Mouse (Mus musculus) forebrain, embryonic 10.5 days (tissue): Measurements from ENCODE around the gene Sh3gl2. TPM values are rescaled to one million over a fixed set of nuclear protein-coding genes. Genes with fewer than 3 reads are reported as not detected.

Experiments used
- DNase-seq: peaks from one replicate; pipeline ENCODE4 v3.0.0-alpha.2; 2017; ENCODE audit warnings: low spot score; ENCODE audit errors: extremely low spot score
- H3K27ac ChIP-seq: fragments of 300-500 bp; sonication (generic); 2 replicates; pipeline ENCODE4 v1.5.1; 2016; ENCODE audit warnings: mild to moderate bottlenecking
- H3K27me3 ChIP-seq: fragments of 300-500 bp; sonication (generic); 2 replicates; pipeline ENCODE4 v1.6.1; 2016; ENCODE audit warnings: mild to moderate bottlenecking; ENCODE audit not compliant: poor library complexity, severe bottlenecking
- H3K36me3 ChIP-seq: fragments of 300-500 bp; sonication (generic); replicated peaks from 2 replicates; pipeline ENCODE4 v1.6.1; 2016; ENCODE audit warnings: mild to moderate bottlenecking, moderate library complexity
- H3K4me1 ChIP-seq: fragments of 300-500 bp; sonication (generic); 2 replicates; pipeline ENCODE4 v1.6.1; 2016
- H3K4me3 ChIP-seq: fragments of 300-500 bp; sonication (generic); 2 replicates; pipeline ENCODE4 v1.5.1; 2016; ENCODE audit warnings: mild to moderate bottlenecking, moderate library complexity
- H3K9me3 ChIP-seq: fragments of 300-500 bp; sonication (generic); 2 replicates; pipeline ENCODE4 v1.6.1; 2016; ENCODE audit warnings: mild to moderate bottlenecking, moderate library complexity
- WGBS: fragments of 180-500 bp; shearing (Covaris S2); methylation state at CpG from one replicate; pipeline ENCODE4 v1.1.7; 2016; 5-methylcytosine and 5-hydroxymethylcytosine counted together
- polyA plus RNA-seq: library from polyadenylated mRNA; unstranded; fragments of >200 nt; fragmentation: Nextera tagmentation; extraction: Ambion mirVana; gene quantifications from 2 replicates; pipeline ENCODE4 v1.2.1, GENCODE M21; 2016

The Sh3gl2 gene
- polyA plus RNA-seq, 1 experiment from 2014 or later: 2.0 TPM

- Histone ChIP-seq H3K27me3 (peaks cover 69% of the 10 kb centered on the region), H3K4me3 (no peak overlapping the region), H3K36me3 (no peaks in the 10 kb centered on the region), H3K9me3 (no peaks in the 10 kb centered on the region), H3K4me1 (peaks cover 14% of the 10 kb centered on the region), H3K27ac (no peak overlapping the region)
- 61% methylated on average over 3 of the region's 3 CpGs for WGBS
- DNase-seq: no peak
Observed at GRCm38 (mm10) chr4:85206675-85207400, 1.9 kb downstream of the Sh3gl2 start.

- WGBS: 92% methylated on average over 9 of the region's 9 CpGs
- H3K4me1 ChIP-seq: peaks cover 14% of the 10 kb centered on the region
- no peaks in the 10 kb centered on the region for H3K36me3 ChIP-seq
- no peak for DNase-seq
- no peak overlapping the region for H3K27ac ChIP-seq
- no peaks in the 10 kb centered on the region for H3K9me3 ChIP-seq
- H3K27me3 ChIP-seq: peaks cover 62% of the 10 kb centered on the region
- H3K4me3 ChIP-seq: no peak overlapping the region
Observed at GRCm38 (mm10) chr4:85207515-85207914, 2.6 kb downstream of the Sh3gl2 start.

GRCm38 (mm10) chr4:85208531-85208930 is 3.6 kb downstream of the Sh3gl2 start:
- WGBS: 63% methylated on average over 1 of the region's 1 CpGs
- Histone ChIP-seq H3K27ac (no peak overlapping the region), H3K27me3 (peaks cover 52% of the 10 kb centered on the region), H3K36me3 (no peaks in the 10 kb centered on the region), H3K4me1 (peaks cover 14% of the 10 kb centered on the region), H3K9me3 (no peaks in the 10 kb centered on the region), H3K4me3 (no peak overlapping the region)
- no peak for DNase-seq

GRCm38 (mm10) chr4:85210953-85211352 is 6.0 kb downstream of the Sh3gl2 start:
- peaks cover 5% of the 10 kb centered on the region for H3K4me1 ChIP-seq

GRCm38 (mm10) chr4:85217003-85217402 is 12.1 kb downstream of the Sh3gl2 start:
- Histone ChIP-seq H3K4me3 (no peak overlapping the region), H3K9me3 (no peaks in the 10 kb centered on the region), H3K36me3 (no peaks in the 10 kb centered on the region), H3K27ac (no peak overlapping the region), H3K27me3 (no peaks in the 10 kb centered on the region), H3K4me1 (0 out of 2 replicates have a peak, but pooled peaks cover 7% of the 10 kb centered on the region)
- DNase-seq: no peak
- WGBS: 82% methylated on average over 4 of the region's 4 CpGs

More at GRCm38 (mm10) chr4:85210953-85211352, 6.0 kb downstream of the Sh3gl2 start:
- no peak for DNase-seq
- H3K4me3 ChIP-seq: no peak overlapping the region
- 91% methylated on average over 3 of the region's 3 CpGs for WGBS
- no peaks in the 10 kb centered on the region for H3K36me3 ChIP-seq
- no peak overlapping the region for H3K27ac ChIP-seq
- H3K27me3 ChIP-seq: peaks cover 28% of the 10 kb centered on the region
- H3K9me3 ChIP-seq: no peaks in the 10 kb centered on the region

GRCm38 (mm10) chr4:85222716-85223115 is 17.8 kb downstream of the Sh3gl2 start:
- no peak overlapping the region for H3K4me3 ChIP-seq
- H3K36me3 ChIP-seq: no peaks in the 10 kb centered on the region
- H3K27me3 ChIP-seq: no peaks in the 10 kb centered on the region
- no peaks in the 10 kb centered on the region for H3K9me3 ChIP-seq
- no peak overlapping the region for H3K27ac ChIP-seq
- no peaks in the 10 kb centered on the region for H3K4me1 ChIP-seq
- 71% methylated on average over 5 of the region's 5 CpGs for WGBS
- no peak for DNase-seq

GRCm38 (mm10) chr4:85226731-85227130 is 21.8 kb downstream of the Sh3gl2 start:
- Histone ChIP-seq H3K4me3 (no peak overlapping the region), H3K27ac (no peak overlapping the region), H3K36me3 (no peaks in the 10 kb centered on the region), H3K27me3 (no peaks in the 10 kb centered on the region), H3K9me3 (no peaks in the 10 kb centered on the region), H3K4me1 (no peaks in the 10 kb centered on the region)
- DNase-seq: no peak
- WGBS: 87% methylated on average over 5 of the region's 5 CpGs

- DNase-seq: no peak
- H3K4me1 ChIP-seq: peaks cover 6% of the 10 kb centered on the region; the same call in 1 of the 2 replicates
- H3K27ac ChIP-seq: no peak overlapping the region
- 89% methylated on average over 9 of the region's 9 CpGs for WGBS
- no peak overlapping the region for H3K4me3 ChIP-seq
- no peaks in the 10 kb centered on the region for H3K27me3 ChIP-seq
- H3K36me3 ChIP-seq: no peaks in the 10 kb centered on the region
- H3K9me3 ChIP-seq: no peaks in the 10 kb centered on the region
Observed at GRCm38 (mm10) chr4:85227664-85228588, 23.0 kb downstream of the Sh3gl2 start.

GRCm38 (mm10) chr4:85228589-85228948 is 23.6 kb downstream of the Sh3gl2 start:
- Histone ChIP-seq H3K9me3 (no peaks in the 10 kb centered on the region), H3K27me3 (no peaks in the 10 kb centered on the region), H3K36me3 (no peaks in the 10 kb centered on the region), H3K4me1 (peaks cover 9% of the 10 kb centered on the region; the same call in 1 of the 2 replicates), H3K4me3 (no peak overlapping the region), H3K27ac (no peak overlapping the region)
- DNase-seq: no peak
- WGBS: 90% methylated on average over 5 of the region's 5 CpGs

- peaks cover 9% of the 10 kb centered on the region; the same call in 1 of the 2 replicates for H3K4me1 ChIP-seq
- no peak for DNase-seq
- H3K36me3 ChIP-seq: no peaks in the 10 kb centered on the region
- H3K27ac ChIP-seq: no peak overlapping the region
- no peaks in the 10 kb centered on the region for H3K9me3 ChIP-seq
- 76% methylated on average over 14 of the region's 14 CpGs for WGBS
- H3K27me3 ChIP-seq: no peaks in the 10 kb centered on the region
- H3K4me3 ChIP-seq: no peak overlapping the region
Observed at GRCm38 (mm10) chr4:85232386-85233381, 27.8 kb downstream of the Sh3gl2 start.

GRCm38 (mm10) chr4:85241675-85242074 is 36.7 kb downstream of the Sh3gl2 start:
- WGBS: 90% methylated on average over 3 of the region's 3 CpGs
- DNase-seq: no peak
- no peaks in the 10 kb centered on the region for H3K36me3 ChIP-seq
- no peak overlapping the region for H3K27ac ChIP-seq
- H3K9me3 ChIP-seq: no peaks in the 10 kb centered on the region
- H3K27me3 ChIP-seq: no peaks in the 10 kb centered on the region
- no peaks in the 10 kb centered on the region for H3K4me1 ChIP-seq
- no peak overlapping the region for H3K4me3 ChIP-seq

- 93% methylated on average over 2 of the region's 2 CpGs for WGBS
- Histone ChIP-seq H3K27me3 (no peaks in the 10 kb centered on the region), H3K4me3 (no peak overlapping the region), H3K9me3 (no peaks in the 10 kb centered on the region), H3K4me1 (no peaks in the 10 kb centered on the region), H3K27ac (no peak overlapping the region), H3K36me3 (no peaks in the 10 kb centered on the region)
- no peak for DNase-seq
Observed at GRCm38 (mm10) chr4:85242562-85242961, 37.6 kb downstream of the Sh3gl2 start.
